Mouse (Mus musculus) stomach, postnatal 0 days (tissue): ENCODE results near the gene Gp6. TPM values are rescaled to one million over a fixed set of nuclear protein-coding genes. Genes with fewer than 3 reads are reported as not detected.
"Not testable (repeated sequence)": the region's sequence is repeated elsewhere in the genome, so short reads cannot be mapped to it uniquely, and the experiment has no call there.

Source experiments
- ATAC-seq: fragments of 200-750 bp; cut with Nextera tagmentation; 2 replicates; pipeline ENCODE4 v1.8.0; 2017; ENCODE audit not compliant: low FRiP score, low TSS enrichment
- DNase-seq: peaks from one replicate; pipeline ENCODE4 v3.0.0-alpha.2; 2016; ENCODE audit warnings: low spot score
- H3K27ac ChIP-seq: fragments of 300-500 bp; sonication (generic); replicated peaks from 2 replicates; pipeline ENCODE4 v1.5.1; 2014; ENCODE audit warnings: mild to moderate bottlenecking, control low read depth
- H3K27me3 ChIP-seq: fragments of 300-500 bp; sonication (generic); 2 replicates; pipeline ENCODE4 v1.6.1; 2014; ENCODE audit warnings: low read length; ENCODE audit not compliant: control insufficient read depth, insufficient read depth
- H3K36me3 ChIP-seq: fragments of 300-500 bp; sonication (generic); 2 replicates; pipeline ENCODE4 v1.6.1; 2014; ENCODE audit warnings: low read length, mixed read lengths; ENCODE audit not compliant: control insufficient read depth, insufficient read depth
- H3K4me1 ChIP-seq: fragments of 300-500 bp; sonication (generic); replicated peaks from 2 replicates; pipeline ENCODE4 v1.6.1; 2014; ENCODE audit warnings: antibody characterized with exemption; ENCODE audit not compliant: control insufficient read depth, insufficient read depth
- H3K4me2 ChIP-seq: fragments of 300-500 bp; sonication (generic); replicated peaks from 2 replicates; pipeline ENCODE4 v1.6.1; 2014; ENCODE audit warnings: low read depth, mild to moderate bottlenecking, control low read depth, moderate library complexity
- H3K4me3 ChIP-seq: fragments of 300-500 bp; sonication (generic); 2 replicates; pipeline ENCODE4 v1.5.1; 2014; ENCODE audit warnings: low read depth, low read length, control low read depth
- H3K9ac ChIP-seq: fragments of 300-500 bp; sonication (generic); 2 replicates; pipeline ENCODE4 v1.6.1; 2014; ENCODE audit warnings: mild to moderate bottlenecking, low read length, control low read depth, mixed read lengths
- H3K9me3 ChIP-seq: fragments of 300-500 bp; sonication (generic); 2 replicates; pipeline ENCODE4 v1.6.1; 2016; ENCODE audit warnings: low read length; ENCODE audit not compliant: control insufficient read depth
- CTCF ChIP-seq: IDR thresholded peaks from 2 replicates; pipeline ENCODE4 v1.5.1; 2016; ENCODE audit warnings: antibody characterized with exemption, low read depth, mild to moderate bottlenecking, moderate library complexity
- EP300 ChIP-seq: optimal IDR thresholded peaks from 2 replicates; pipeline ENCODE3; 2016; ENCODE audit warnings: antibody characterized with exemption
- WGBS: fragments of 180-500 bp; shearing (Covaris S2); extraction: QIAGEN DNeasy Blood & Tissue Kit; methylation state at CpG from one replicate; pipeline ENCODE4 v1.1.7; 2014; 5-methylcytosine and 5-hydroxymethylcytosine counted together
- polyA plus RNA-seq: library from polyadenylated mRNA; unstranded; fragments of >200 nt; fragmentation: Nextera tagmentation; extraction: Ambion mirVana; gene quantifications from 2 replicates; pipeline ENCODE4 v1.2.1, GENCODE M21; 2015

Gp6 gene
- polyA plus RNA-seq, 1 experiment from 2014 or later = 0.01 TPM

GRCm38 (mm10) chr7:4431548-4431947 is 34.0 kb upstream of the Gp6 start:
- H3K27ac ChIP-seq = no peak overlapping the region
- 78% methylated on average over 6 of the region's 6 CpGs for WGBS

GRCm38 (mm10) chr7:4430246-4430844 is 32.8 kb upstream of the Gp6 start:
- peak; percentile 10 for DNase-seq
- Histone ChIP-seq H3K27me3 (no peaks in the 10 kb centered on the region), H3K9ac (no peak overlapping the region), H3K9me3 (no peaks in the 10 kb centered on the region), H3K4me3 (no peak overlapping the region), H3K4me2 (no peak overlapping the region), H3K27ac (no peak overlapping the region), H3K36me3 (peaks cover 49% of the 10 kb centered on the region), H3K4me1 (no peaks in the 10 kb centered on the region)
- WGBS = 94% methylated on average over 9 of the region's 9 CpGs
- TF ChIP-seq CTCF (no peak), EP300 (no peak)
- no peak for ATAC-seq

More at GRCm38 (mm10) chr7:4431548-4431947, 34.0 kb upstream of the Gp6 start:
- TF ChIP-seq EP300 (no peak), CTCF (peak; percentile 93)
- H3K4me2 ChIP-seq = no peak overlapping the region
- peak; percentile 86 for DNase-seq
- no peaks in the 10 kb centered on the region for H3K4me1 ChIP-seq
- H3K27me3 ChIP-seq = no peaks in the 10 kb centered on the region
- no peak for ATAC-seq
- no peak overlapping the region for H3K4me3 ChIP-seq
- peaks cover 38% of the 10 kb centered on the region for H3K36me3 ChIP-seq
- H3K9ac ChIP-seq = no peak overlapping the region
- no peaks in the 10 kb centered on the region for H3K9me3 ChIP-seq

- H3K27ac ChIP-seq = no peak overlapping the region
- WGBS = 64% methylated on average over 7 of the region's 7 CpGs
- no peak overlapping the region for H3K4me2 ChIP-seq
- DNase-seq (peak; percentile 91), ATAC-seq (peak; percentile 93)
- no peaks in the 10 kb centered on the region for H3K27me3 ChIP-seq
- H3K9me3 ChIP-seq = no peaks in the 10 kb centered on the region
- no peak overlapping the region for H3K4me3 ChIP-seq
- H3K9ac ChIP-seq = no peak overlapping the region
- peaks cover 32% of the 10 kb centered on the region for H3K36me3 ChIP-seq
- TF ChIP-seq CTCF (peak; percentile 100), EP300 (no peak)
- H3K4me1 ChIP-seq = no peaks in the 10 kb centered on the region
These were observed 29.8 kb upstream of the Gp6 start for GRCm38 (mm10) chr7:4427161-4427912.

DNA sequence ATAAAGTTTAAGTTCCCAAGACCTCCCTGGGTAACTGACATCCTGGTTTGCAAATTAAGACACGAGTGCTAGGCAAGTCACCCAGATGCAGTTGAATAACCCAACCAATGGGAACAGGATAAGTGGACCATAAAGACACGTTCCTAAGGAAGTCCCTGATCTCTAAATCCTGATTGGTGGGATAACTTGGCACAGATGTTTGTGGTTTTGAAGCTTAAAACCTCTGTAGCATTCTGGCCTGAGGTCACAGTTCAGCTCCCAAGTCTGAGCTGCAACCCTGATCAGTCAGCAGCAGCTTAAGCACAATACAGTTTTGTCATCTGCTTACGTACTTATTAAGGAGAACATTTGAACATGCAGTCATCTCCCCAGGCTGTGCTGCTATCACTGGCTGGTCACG is 22.7 kb upstream of the Gp6 start:
- Histone ChIP-seq H3K9me3 (no peaks in the 10 kb centered on the region), H3K27ac (no peak overlapping the region), H3K4me3 (no peak overlapping the region), H3K36me3 (no peaks in the 10 kb centered on the region), H3K4me2 (no peak overlapping the region), H3K9ac (no peak overlapping the region), H3K27me3 (no peaks in the 10 kb centered on the region), H3K4me1 (no peaks in the 10 kb centered on the region)
- 59% methylated on average over 4 of the region's 4 CpGs for WGBS
- ATAC-seq (no peak), DNase-seq (no peak)
- TF ChIP-seq CTCF = no peak
- TF ChIP-seq EP300 = no peak

DNA sequence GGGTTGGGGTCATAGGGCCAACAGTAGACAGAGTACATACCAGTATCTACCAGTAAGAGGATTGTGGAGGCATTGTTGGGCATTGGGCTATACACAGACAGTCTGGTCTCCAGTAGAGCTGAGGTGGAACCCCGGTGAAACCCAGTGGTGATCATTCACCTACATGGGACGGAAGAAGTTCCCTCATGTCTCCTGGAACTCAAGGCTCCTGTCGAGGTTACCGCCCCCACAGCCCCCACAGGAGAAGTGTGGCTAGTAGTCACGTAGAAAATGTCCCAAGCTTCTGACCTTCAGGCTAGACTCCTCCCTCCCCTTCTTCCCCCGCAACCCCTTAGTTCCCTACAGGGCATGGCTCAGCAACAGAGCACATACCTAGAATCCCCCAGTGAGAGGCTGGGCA is 22.1 kb upstream of the Gp6 start:
- Histone ChIP-seq H3K9ac (no peak overlapping the region), H3K9me3 (no peaks in the 10 kb centered on the region)
- ATAC-seq = no peak

DNA sequence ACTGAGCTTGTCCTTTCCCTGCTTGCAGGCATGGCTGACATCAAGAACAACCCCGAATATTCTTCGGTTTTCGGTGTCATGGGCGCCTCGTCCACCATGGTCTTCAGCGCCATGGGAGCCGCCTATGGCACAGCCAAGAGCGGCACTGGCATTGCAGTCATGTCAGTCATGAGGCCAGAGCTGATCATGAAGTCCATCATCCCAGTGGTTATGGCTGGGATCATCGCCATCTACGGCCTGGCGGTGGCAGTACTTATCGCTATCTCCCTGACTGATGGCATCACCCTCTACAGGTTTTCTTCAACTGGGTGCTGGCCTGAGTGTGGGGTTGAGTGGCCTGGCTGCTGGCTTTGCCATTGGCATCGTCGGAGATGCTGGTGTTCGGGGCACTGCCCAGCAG is 14.9 kb upstream of the Gp6 start:
- DNase-seq = peak; percentile 9
- H3K9ac ChIP-seq = not testable (repeated sequence)
- WGBS = 95% methylated on average over 15 of the region's 15 CpGs

More for the DNA sequence above, 22.1 kb upstream of the Gp6 start:
- H3K36me3 ChIP-seq = no peaks in the 10 kb centered on the region
- H3K4me1 ChIP-seq = no peaks in the 10 kb centered on the region
- H3K4me2 ChIP-seq = no peak overlapping the region
- DNase-seq = peak; percentile 5
- no peak overlapping the region for H3K4me3 ChIP-seq
- H3K27me3 ChIP-seq = no peaks in the 10 kb centered on the region
- 76% methylated on average over 6 of the region's 6 CpGs for WGBS
- no peak for TF ChIP-seq EP300
- TF ChIP-seq CTCF = no peak
- H3K27ac ChIP-seq = no peak overlapping the region

More for the DNA sequence above, 14.9 kb upstream of the Gp6 start:
- not testable (repeated sequence) for H3K4me2 ChIP-seq, H3K36me3 ChIP-seq, H3K27me3 ChIP-seq, H3K27ac ChIP-seq, H3K9me3 ChIP-seq, H3K4me3 ChIP-seq, H3K4me1 ChIP-seq, ATAC-seq
